Mouse (Mus musculus) ES-E14 (cell line): ENCODE results near the gene Lrrc51. TPM values are rescaled to one million over a fixed set of nuclear protein-coding genes. Genes with fewer than 3 reads are reported as not detected.

Experiments used
- DNase-seq: peaks from one replicate; pipeline ENCODE4 v3.0.0-alpha.2; 2013; ENCODE audit warnings: low read depth, low spot score
- H3K27ac ChIP-seq: 2 replicates; pipeline ENCODE4 v1.5.1; 2012; ENCODE audit warnings: low read depth, mild to moderate bottlenecking, low read length, moderate library complexity, mixed read lengths; ENCODE audit not compliant: poor library complexity, insufficient read depth, severe bottlenecking
- H3K36me3 ChIP-seq: 2 replicates; pipeline ENCODE4 v1.6.1; 2012; ENCODE audit warnings: mild to moderate bottlenecking, low read length, moderate library complexity, mixed read lengths; ENCODE audit not compliant: control insufficient read depth, poor library complexity, insufficient read depth, severe bottlenecking
- H3K4me1 ChIP-seq, 2 experiments: fragments of 150-350 bp in 1 of 2; sonication (generic) in 1 of 2; 2 replicates each; pipeline ENCODE4 v1.6.1; 2012; ENCODE audit warnings: low read length in 2 of 2, mild to moderate bottlenecking in 1 of 2, mixed read lengths in 1 of 2; ENCODE audit not compliant: control insufficient read depth in 2 of 2, insufficient read depth in 2 of 2, poor library complexity in 1 of 2
- H3K4me3 ChIP-seq, 2 experiments: fragments of 150-350 bp in 1 of 2; sonication (generic) in 1 of 2; 2 replicates each; pipeline ENCODE4 v1.5.1; 2012; ENCODE audit warnings: low read length in 2 of 2, low read depth in 1 of 2, mild to moderate bottlenecking in 1 of 2, mixed read lengths in 1 of 2; ENCODE audit not compliant: insufficient read depth in 1 of 2, poor library complexity in 1 of 2, severe bottlenecking in 1 of 2
- H3K9ac ChIP-seq: 2 replicates; pipeline ENCODE4 v1.6.1; 2012; ENCODE audit warnings: low read depth, mild to moderate bottlenecking, low read length, mixed read lengths; ENCODE audit not compliant: poor library complexity, insufficient read depth, severe bottlenecking
- H3K9me3 ChIP-seq: fragments of 150-350 bp; sonication (generic); 2 replicates; pipeline ENCODE4 v1.6.1; 2012; ENCODE audit warnings: low read depth, mild to moderate bottlenecking, low read length; ENCODE audit not compliant: control insufficient read depth, insufficient read depth
- CHD2 ChIP-seq: IDR thresholded peaks from 2 replicates; pipeline ENCODE4 v1.6.1; 2014; ENCODE audit warnings: mild to moderate bottlenecking, low read depth, low read length, inconsistent platforms
- HCFC1 ChIP-seq: IDR thresholded peaks from 2 replicates; pipeline ENCODE4 v1.6.1; 2012; ENCODE audit warnings: low read length, inconsistent platforms, borderline replicate concordance; ENCODE audit not compliant: insufficient read depth
- MAFK ChIP-seq: IDR thresholded peaks from 2 replicates; pipeline ENCODE4 v1.6.1; 2014; ENCODE audit warnings: mild to moderate bottlenecking, low read depth, low read length, inconsistent platforms; ENCODE audit not compliant: insufficient read depth
- ZC3H11A ChIP-seq: IDR thresholded peaks from 2 replicates; pipeline ENCODE4 v1.6.1; 2012; ENCODE audit warnings: low read depth, mild to moderate bottlenecking, inconsistent platforms, low read length, borderline replicate concordance
- ZNF384 ChIP-seq: IDR thresholded peaks from 2 replicates; pipeline ENCODE4 v1.6.1; 2012; ENCODE audit warnings: low read depth, low read length, inconsistent platforms
- in situ Hi-C, 2 experiments: fragments of 600-800 bp; cut with MboI; formaldehyde crosslinking; loops; one replicate each; pipeline ENCODE4 v1.15.1; 2025; ENCODE audit warnings: low sequenced_read_pairs in 2 of 2, inconsistent platforms in 1 of 2; ENCODE audit not compliant: unreplicated experiment in 2 of 2
- total RNA-seq: library from RNA; depleted of rRNA; stranded (reverse); fragments of 300-350 nt; gene quantifications from 2 replicates; pipeline ENCODE4 v1.2.3, GENCODE M21; 2012

Gene Lrrc51
- total RNA-seq, 1 experiment = 2.6 TPM

- TF ChIP-seq ZNF384 (no peak), ZC3H11A (no peak), MAFK (no peak), CHD2 (no peak), HCFC1 (no peak)
- Histone ChIP-seq H3K27ac (no peak overlapping the region; the same call in 1 of the 2 replicates), H3K4me1 (peaks cover 4 to 5% of the 10 kb centered on the region in 2 experiments), H3K9ac (peak overlapping the region; percentile 80), H3K36me3 (peaks cover 7% of the 10 kb centered on the region), H3K4me3 (peak overlapping the region; percentile 78 to 98), H3K9me3 (no peaks in the 10 kb centered on the region)
- in situ Hi-C loops = no loop called here
- DNase-seq = no peak
Measured at GRCm38 (mm10) chr7:101895695-101896094, 38.0 kb downstream of the Lrrc51 start.

GRCm38 (mm10) chr7:101888460-101888859 lies 45.2 kb downstream of the Lrrc51 start:
- Histone ChIP-seq H3K9me3 (no peaks in the 10 kb centered on the region), H3K4me1 (peaks cover 0 to 5% of the 10 kb centered on the region in 2 experiments; a peak in 1 of 4 replicates), H3K27ac (no peak overlapping the region), H3K36me3 (no peaks in the 10 kb centered on the region), H3K4me3 (no peak overlapping the region), H3K9ac (no peak overlapping the region)
- no peak for TF ChIP-seq ZC3H11A
- no peak for TF ChIP-seq CHD2
- no peak for TF ChIP-seq HCFC1
- TF ChIP-seq MAFK = no peak
- TF ChIP-seq ZNF384 = no peak
- no peak for DNase-seq
- in situ Hi-C loops = no loop called here

- H3K4me3 ChIP-seq = no peak overlapping the region
- peak overlapping the region; percentile 5; the same call in 1 of the 2 replicates for H3K9ac ChIP-seq
- no peak overlapping the region for H3K27ac ChIP-seq
- DNase-seq = no peak
- no peaks in the 10 kb centered on the region for H3K36me3 ChIP-seq
- no peaks in the 10 kb centered on the region for H3K9me3 ChIP-seq
- TF ChIP-seq ZC3H11A (no peak), ZNF384 (no peak), HCFC1 (no peak), CHD2 (no peak), MAFK (no peak)
- in situ Hi-C loops = no loop called here
- H3K4me1 ChIP-seq = peaks cover 0 to 5% of the 10 kb centered on the region in 2 experiments; a peak in 1 of 4 replicates
Measured at GRCm38 (mm10) chr7:101886274-101886673, 47.4 kb downstream of the Lrrc51 start.

- Histone ChIP-seq H3K9me3 (no peaks in the 10 kb centered on the region), H3K9ac (no peak overlapping the region), H3K4me3 (no peak overlapping the region), H3K4me1 (peaks cover 0 to 5% of the 10 kb centered on the region in 2 experiments; a peak in 1 of 4 replicates), H3K36me3 (no peaks in the 10 kb centered on the region), H3K27ac (no peak overlapping the region)
- no peak for TF ChIP-seq ZC3H11A
- no peak for TF ChIP-seq CHD2
- TF ChIP-seq HCFC1 = no peak
- TF ChIP-seq MAFK = no peak
- no peak for TF ChIP-seq ZNF384
- no peak for DNase-seq
- in situ Hi-C loops = no loop called here
Measured at GRCm38 (mm10) chr7:101884160-101884559, 49.5 kb downstream of the Lrrc51 start.
